Mouse (Mus musculus): Measurements from ENCODE around the gene Zfhx3.

Gene Zfhx3

GRCm38 (mm10) chr8:108715416-108715948 lies 773.0 kb downstream of the Zfhx3 start:
- DNase-seq (ENCODE audit: low spot score in 2 of 2) = no peak

- no peak for DNase-seq (ENCODE audit: low spot score in 2 of 2)
Measured at GRCm38 (mm10) chr8:108716291-108716811, 773.9 kb downstream of the Zfhx3 start.

- DNase-seq (ENCODE audit: low spot score in 2 of 2) = no peak
Measured at GRCm38 (mm10) chr8:108717545-108717944, 775.1 kb downstream of the Zfhx3 start.

- no peak for DNase-seq (ENCODE audit: low spot score in 2 of 2)
Measured at GRCm38 (mm10) chr8:108718031-108718430, 775.6 kb downstream of the Zfhx3 start.

GRCm38 (mm10) chr8:108720840-108721239 lies 778.4 kb downstream of the Zfhx3 start:
- no peak for DNase-seq (ENCODE audit: low spot score in 2 of 2)

- no peak for DNase-seq (ENCODE audit: low spot score in 2 of 2)
Measured at GRCm38 (mm10) chr8:108722671-108723513, 780.4 kb downstream of the Zfhx3 start.

GRCm38 (mm10) chr8:108723636-108724035 lies 781.2 kb downstream of the Zfhx3 start:
- DNase-seq (ENCODE audit: low spot score in 2 of 2) = no peak

- no peak for DNase-seq (ENCODE audit: low spot score in 2 of 2)
Measured at GRCm38 (mm10) chr8:108724818-108725506, 782.5 kb downstream of the Zfhx3 start.

GRCm38 (mm10) chr8:108725631-108726030 lies 783.2 kb downstream of the Zfhx3 start:
- DNase-seq (ENCODE audit: low spot score in 2 of 2) = no peak

- DNase-seq (ENCODE audit: low spot score in 2 of 2) = no peak
Measured at GRCm38 (mm10) chr8:108726541-108727241, 784.2 kb downstream of the Zfhx3 start.

- no peak for DNase-seq (ENCODE audit: low spot score in 2 of 2)
Measured at GRCm38 (mm10) chr8:108729169-108729568, 786.7 kb downstream of the Zfhx3 start.

- no peak for DNase-seq (ENCODE audit: low spot score in 2 of 2)
Measured at GRCm38 (mm10) chr8:108729667-108730329, 787.4 kb downstream of the Zfhx3 start.

GRCm38 (mm10) chr8:108730907-108731440 lies 788.5 kb downstream of the Zfhx3 start:
- no peak for DNase-seq (ENCODE audit: low spot score in 2 of 2)

GRCm38 (mm10) chr8:108732500-108732899 lies 790.1 kb downstream of the Zfhx3 start:
- DNase-seq (ENCODE audit: low spot score in 2 of 2) = no peak

GRCm38 (mm10) chr8:108733385-108733784 lies 790.9 kb downstream of the Zfhx3 start:
- no peak for DNase-seq (ENCODE audit: low spot score in 2 of 2)

- DNase-seq (ENCODE audit: low spot score in 2 of 2) = no peak
Measured at GRCm38 (mm10) chr8:108736442-108736841, 794.0 kb downstream of the Zfhx3 start.

- no peak for DNase-seq (ENCODE audit: low spot score in 2 of 2)
Measured at GRCm38 (mm10) chr8:108738179-108738578, 795.7 kb downstream of the Zfhx3 start.

- DNase-seq (ENCODE audit: low spot score in 2 of 2) = no peak
Measured at GRCm38 (mm10) chr8:108739517-108739916, 797.1 kb downstream of the Zfhx3 start.

GRCm38 (mm10) chr8:108740443-108740842 lies 798.0 kb downstream of the Zfhx3 start:
- no peak for DNase-seq (ENCODE audit: low spot score in 2 of 2)

GRCm38 (mm10) chr8:108741651-108742050 lies 799.2 kb downstream of the Zfhx3 start:
- no peak for DNase-seq (ENCODE audit: low spot score in 2 of 2)

- no peak for DNase-seq (ENCODE audit: low spot score in 2 of 2)
Measured at GRCm38 (mm10) chr8:108742465-108742864, 800.0 kb downstream of the Zfhx3 start.
